Comparison of ENCODE assay signal across 14 mouse cellular contexts in genomic region chr2:127605203-127605602, GRCm38 (mm10).
"Had no signal": no experiment of that assay in that cellular context is flagged by ENCODE, and none has a peak within 500 bp of the region (broad histone marks: within the 10 kb centered on the region; RNA-seq: fewer than 3 reads in every experiment).

No protein-coding gene starts in this region.

- DNase-seq: lung, adult 18-20 months; lung, embryonic 14.5 days; lung, postnatal 10 days; lung, postnatal 4 days; right cerebral cortex, postnatal 14 days; thymus, adult 2 months; thymus, postnatal 25 days; thymus, postnatal 4 days had no signal

- H3K9me3 ChIP-seq: megakaryocyte, embryonic 14.5 days; midbrain, embryonic 13.5 days; midbrain, embryonic 15.5 days; neural tube, embryonic 12.5 days; stomach, embryonic 15.5 days had no signal

- H3K4me1 ChIP-seq: megakaryocyte, embryonic 14.5 days; midbrain, embryonic 15.5 days had no signal

- H3K27me3 ChIP-seq: midbrain, embryonic 13.5 days; midbrain, embryonic 15.5 days; neural tube, embryonic 12.5 days; stomach, embryonic 15.5 days had no signal

- H3K4me3 ChIP-seq: megakaryocyte, embryonic 14.5 days; midbrain, embryonic 13.5 days; midbrain, embryonic 15.5 days; neural tube, embryonic 12.5 days; stomach, embryonic 15.5 days had no signal

- H3K27ac ChIP-seq: midbrain, embryonic 13.5 days; midbrain, embryonic 15.5 days; neural tube, embryonic 12.5 days; stomach, embryonic 15.5 days; stomach, postnatal 0 days had no signal
